Mouse (Mus musculus) lung, embryonic 16.5 days (tissue): ENCODE measurements at regions not wholly inside any gene's neighbourhood (a gene's known extent, or its start where the extent isn't known, plus 50 kb on each side); places are given as distances from the start of the nearest gene placed in this dataset.

Experiments
- ATAC-seq: fragments of 200-750 bp; cut with Nextera tagmentation; 2 replicates; pipeline ENCODE4 v1.8.0; 2017; ENCODE audit warnings: low read depth, mild to moderate bottlenecking, moderate library complexity
- H3K27ac ChIP-seq: fragments of 300-500 bp; sonication (generic); 2 replicates; pipeline ENCODE4 v1.5.1; 2014; ENCODE audit warnings: mild to moderate bottlenecking, control low read depth, low read length
- H3K27me3 ChIP-seq: fragments of 300-500 bp; sonication (generic); 2 replicates; pipeline ENCODE4 v1.6.1; 2014; ENCODE audit warnings: low read depth, low read length, mixed read lengths; ENCODE audit not compliant: control insufficient read depth, insufficient read depth
- H3K36me3 ChIP-seq: fragments of 300-500 bp; sonication (generic); 2 replicates; pipeline ENCODE4 v1.6.1; 2014; ENCODE audit warnings: low read length; ENCODE audit not compliant: control insufficient read depth, insufficient read depth
- H3K4me1 ChIP-seq: fragments of 300-500 bp; sonication (generic); replicated peaks from 2 replicates; pipeline ENCODE4 v1.6.1; 2014; ENCODE audit warnings: low read length, mixed read lengths; ENCODE audit not compliant: control insufficient read depth, insufficient read depth
- H3K4me2 ChIP-seq: fragments of 300-500 bp; sonication (generic); 2 replicates; pipeline ENCODE4 v1.6.1; 2014; ENCODE audit warnings: low read depth, low read length, control low read depth
- H3K4me3 ChIP-seq: fragments of 300-500 bp; sonication (generic); 2 replicates; pipeline ENCODE4 v1.5.1; 2014; ENCODE audit warnings: mild to moderate bottlenecking, low read length, control low read depth
- H3K9ac ChIP-seq: fragments of 300-500 bp; sonication (generic); 2 replicates; pipeline ENCODE4 v1.6.1; 2014; ENCODE audit warnings: low read length, control low read depth
- H3K9me3 ChIP-seq: fragments of 300-500 bp; sonication (generic); 2 replicates; pipeline ENCODE4 v1.6.1; 2016; ENCODE audit warnings: low read length; ENCODE audit not compliant: control insufficient read depth
- WGBS: fragments of 180-500 bp; shearing (Covaris S2); extraction: QIAGEN DNeasy Blood & Tissue Kit; methylation state at CpG from one replicate; pipeline ENCODE4 v1.1.7; 2014; 5-methylcytosine and 5-hydroxymethylcytosine counted together

DNA sequence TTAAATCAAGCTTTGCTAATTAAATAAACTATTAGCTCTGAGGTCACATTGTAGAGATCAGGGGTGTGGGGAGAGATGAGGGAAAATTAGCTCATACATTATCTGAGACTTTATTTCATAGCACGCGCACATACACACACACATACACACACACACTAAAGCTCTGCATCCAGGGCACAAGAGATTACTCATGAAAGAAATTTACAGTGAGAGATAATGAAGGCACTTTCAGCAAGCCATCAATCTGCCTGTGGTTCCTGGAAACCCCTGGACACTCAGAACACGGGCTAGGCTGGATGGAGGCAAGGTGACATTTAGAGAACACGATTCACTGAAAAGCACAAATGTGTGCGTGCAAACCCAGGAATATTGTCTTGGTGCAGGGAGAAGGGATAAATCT, 60.2 kb downstream of the Scg2 start:
- H3K36me3 ChIP-seq: no peaks in the 10 kb centered on the region
- no peak overlapping the region for H3K4me2 ChIP-seq
- H3K27me3 ChIP-seq: no peaks in the 10 kb centered on the region
- H3K4me3 ChIP-seq: no peak overlapping the region
- no peaks in the 10 kb centered on the region for H3K9me3 ChIP-seq
- no peak for ATAC-seq
- no peak overlapping the region for H3K27ac ChIP-seq
- 51% methylated on average over 5 of the region's 5 CpGs for WGBS
- no peaks in the 10 kb centered on the region for H3K4me1 ChIP-seq
- H3K9ac ChIP-seq: no peak overlapping the region

GRCm38 (mm10) chr1:79374811-79375210, 65.1 kb downstream of the Scg2 start:
- no peak overlapping the region for H3K4me2 ChIP-seq
- H3K27ac ChIP-seq: no peak overlapping the region
- H3K27me3 ChIP-seq: no peaks in the 10 kb centered on the region
- H3K9me3 ChIP-seq: no peaks in the 10 kb centered on the region
- H3K9ac ChIP-seq: no peak overlapping the region
- no peaks in the 10 kb centered on the region for H3K4me1 ChIP-seq
- ATAC-seq: no peak
- no peak overlapping the region for H3K4me3 ChIP-seq
- 47% methylated on average over 3 of the region's 3 CpGs for WGBS
- H3K36me3 ChIP-seq: no peaks in the 10 kb centered on the region

- H3K4me1 ChIP-seq: no peaks in the 10 kb centered on the region
- WGBS: 82% methylated on average over 2 of the region's 2 CpGs
- no peaks in the 10 kb centered on the region for H3K27me3 ChIP-seq
- no peak overlapping the region for H3K4me3 ChIP-seq
- H3K36me3 ChIP-seq: no peaks in the 10 kb centered on the region
- ATAC-seq: no peak
- H3K9me3 ChIP-seq: no peaks in the 10 kb centered on the region
- no peak overlapping the region for H3K27ac ChIP-seq
- no peak overlapping the region for H3K9ac ChIP-seq
- H3K4me2 ChIP-seq: no peak overlapping the region
These were observed 82.5 kb downstream of the Scg2 start for GRCm38 (mm10) chr1:79357291-79358045.

DNA sequence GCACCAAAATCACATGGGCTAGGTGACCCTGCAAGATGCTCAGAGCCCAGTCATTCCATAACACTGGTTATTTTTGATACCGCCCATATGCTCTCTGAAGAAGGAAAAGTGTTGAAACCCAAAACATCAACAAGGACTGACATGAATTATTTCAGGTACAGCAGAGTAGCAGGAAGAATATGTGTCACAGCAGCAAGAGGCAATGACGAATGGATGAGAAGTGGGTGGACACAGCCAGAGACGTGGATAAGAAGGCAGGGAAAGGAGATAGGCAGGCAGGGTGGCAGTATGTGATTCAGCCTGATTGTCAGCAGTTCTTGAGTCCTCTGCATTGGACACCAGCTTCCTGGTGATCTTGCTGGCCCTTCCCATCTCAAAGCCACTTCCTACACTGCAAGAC, 93.4 kb downstream of the Scg2 start:
- no peaks in the 10 kb centered on the region for H3K27me3 ChIP-seq
- H3K27ac ChIP-seq: no peak overlapping the region
- no peaks in the 10 kb centered on the region for H3K4me1 ChIP-seq
- WGBS: 64% methylated on average over 3 of the region's 3 CpGs
- no peak for ATAC-seq
- no peaks in the 10 kb centered on the region for H3K9me3 ChIP-seq
- no peak overlapping the region for H3K4me3 ChIP-seq
- no peak overlapping the region for H3K9ac ChIP-seq
- H3K4me2 ChIP-seq: no peak overlapping the region
- H3K36me3 ChIP-seq: no peaks in the 10 kb centered on the region

DNA sequence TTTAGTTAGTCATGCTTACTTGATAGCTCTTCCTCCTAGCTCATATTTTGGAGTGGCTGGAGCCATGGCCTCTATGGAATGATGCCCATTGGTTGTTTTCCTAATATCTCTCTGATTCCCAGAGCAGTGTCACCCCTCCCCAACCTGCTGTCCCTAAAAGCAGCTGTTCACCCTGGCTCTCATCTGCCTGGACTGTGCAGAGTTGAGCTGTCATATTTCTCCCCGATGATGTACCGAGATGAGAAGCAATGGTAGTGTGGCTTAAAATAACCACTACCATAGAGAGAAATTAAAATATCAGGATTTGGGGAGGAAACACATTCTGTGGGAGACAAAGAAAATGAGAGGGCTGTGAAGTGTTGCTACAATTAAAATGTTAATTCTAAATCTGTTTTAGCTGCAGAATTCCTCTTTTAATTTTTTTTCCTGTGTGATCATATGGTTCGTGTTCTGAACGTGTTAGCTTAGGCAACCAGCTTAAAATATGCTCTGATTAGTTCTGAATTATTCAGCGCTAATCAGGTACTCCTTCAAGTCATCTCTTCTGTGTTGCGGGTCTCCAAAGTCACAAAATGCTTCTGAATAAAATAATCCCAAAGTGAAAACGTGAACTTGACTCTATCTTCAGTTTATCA, 104.3 kb downstream of the Scg2 start:
- WGBS: 71% methylated on average over 7 of the region's 7 CpGs
- Histone ChIP-seq H3K36me3 (no peaks in the 10 kb centered on the region), H3K4me1 (no peaks in the 10 kb centered on the region), H3K4me2 (no peak overlapping the region), H3K9ac (no peak overlapping the region), H3K27ac (no peak overlapping the region), H3K27me3 (no peaks in the 10 kb centered on the region), H3K4me3 (no peak overlapping the region), H3K9me3 (no peaks in the 10 kb centered on the region)
- no peak for ATAC-seq

- 73% methylated on average over 5 of the region's 5 CpGs for WGBS
- ATAC-seq: no peak
- no peaks in the 10 kb centered on the region for H3K9me3 ChIP-seq
These were observed 122.7 kb downstream of the Scg2 start for GRCm38 (mm10) chr1:79317194-79317593.

GRCm38 (mm10) chr1:79314774-79315173, 125.1 kb downstream of the Scg2 start:
- Histone ChIP-seq H3K4me3 (no peak overlapping the region), H3K36me3 (no peaks in the 10 kb centered on the region), H3K4me2 (no peak overlapping the region), H3K9me3 (no peaks in the 10 kb centered on the region), H3K4me1 (no peaks in the 10 kb centered on the region), H3K9ac (no peak overlapping the region), H3K27ac (no peak overlapping the region), H3K27me3 (no peaks in the 10 kb centered on the region)
- peak; percentile 36; the same call in 1 of the 2 replicates for ATAC-seq
- WGBS: 26% methylated on average over 3 of the region's 3 CpGs

More at GRCm38 (mm10) chr1:79317194-79317593, 122.7 kb downstream of the Scg2 start:
- H3K27ac ChIP-seq: no peak overlapping the region
- no peak overlapping the region for H3K4me2 ChIP-seq
- no peaks in the 10 kb centered on the region for H3K36me3 ChIP-seq
- no peaks in the 10 kb centered on the region for H3K4me1 ChIP-seq
- H3K27me3 ChIP-seq: no peaks in the 10 kb centered on the region
- H3K4me3 ChIP-seq: no peak overlapping the region
- no peak overlapping the region for H3K9ac ChIP-seq

DNA sequence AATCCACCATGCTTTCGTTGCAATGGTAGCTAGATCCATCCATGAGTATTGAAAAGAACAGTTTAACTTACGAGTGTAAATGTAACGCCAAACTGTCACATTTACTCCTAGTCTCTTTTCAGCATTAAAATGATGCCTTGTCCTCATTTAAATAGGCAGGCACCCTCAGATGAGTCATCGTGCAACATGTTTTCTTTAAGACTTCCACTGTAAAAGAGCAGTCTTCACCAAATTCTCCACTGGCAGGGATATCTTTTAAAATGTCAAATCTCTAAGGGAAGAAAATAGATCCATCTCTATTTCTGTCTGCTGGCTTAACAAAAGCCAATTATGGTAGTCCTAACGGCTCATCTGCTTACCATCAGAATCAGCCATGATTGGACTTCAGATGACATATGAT, 127.8 kb downstream of the Scg2 start:
- H3K36me3 ChIP-seq: no peaks in the 10 kb centered on the region
- WGBS: 75% methylated on average over 5 of the region's 5 CpGs
- H3K4me2 ChIP-seq: no peak overlapping the region
- H3K4me1 ChIP-seq: no peaks in the 10 kb centered on the region
- H3K27ac ChIP-seq: no peak overlapping the region
- no peaks in the 10 kb centered on the region for H3K9me3 ChIP-seq
- no peak overlapping the region for H3K4me3 ChIP-seq
- no peak overlapping the region for H3K9ac ChIP-seq
- H3K27me3 ChIP-seq: no peaks in the 10 kb centered on the region
- no peak for ATAC-seq

GRCm38 (mm10) chr1:79303602-79304001, 136.3 kb downstream of the Scg2 start:
- no peak for ATAC-seq
- H3K4me1 ChIP-seq: no peaks in the 10 kb centered on the region
- no peak overlapping the region for H3K4me2 ChIP-seq
- no peaks in the 10 kb centered on the region for H3K36me3 ChIP-seq
- no peak overlapping the region for H3K4me3 ChIP-seq
- no peaks in the 10 kb centered on the region for H3K9me3 ChIP-seq
- no peaks in the 10 kb centered on the region for H3K27me3 ChIP-seq
- H3K27ac ChIP-seq: no peak overlapping the region
- H3K9ac ChIP-seq: no peak overlapping the region
- 46% methylated on average over 2 of the region's 2 CpGs for WGBS
